Mouse (Mus musculus): ENCODE data around the gene Pih1d3. TPM values are rescaled to one million over a fixed set of nuclear protein-coding genes. Genes with fewer than 3 reads are reported as not detected.

Pih1d3 gene
- total RNA-seq, 1 experiment from 2014 or later: not detected

Other genes with a start within 250 kb of the Pih1d3 start
- gene AC153137.1, start 244.9 kb upstream of the Pih1d3 start, total RNA-seq (2017): not detected in 2 replicates
- gene Lgsn, start 46.4 kb upstream of the Pih1d3 start, total RNA-seq (2017): not detected in 2 replicates
- 3.4 and 3.7 TPM in 2 replicates for gene 4931428L18Rik, start 154 bp upstream of the Pih1d3 start, total RNA-seq (2017)

All from hematopoietic stem cell, adult 5-6 weeks (primary cell).